ENCODE assay signal across 9 mouse cellular contexts in the genomic region with DNA sequence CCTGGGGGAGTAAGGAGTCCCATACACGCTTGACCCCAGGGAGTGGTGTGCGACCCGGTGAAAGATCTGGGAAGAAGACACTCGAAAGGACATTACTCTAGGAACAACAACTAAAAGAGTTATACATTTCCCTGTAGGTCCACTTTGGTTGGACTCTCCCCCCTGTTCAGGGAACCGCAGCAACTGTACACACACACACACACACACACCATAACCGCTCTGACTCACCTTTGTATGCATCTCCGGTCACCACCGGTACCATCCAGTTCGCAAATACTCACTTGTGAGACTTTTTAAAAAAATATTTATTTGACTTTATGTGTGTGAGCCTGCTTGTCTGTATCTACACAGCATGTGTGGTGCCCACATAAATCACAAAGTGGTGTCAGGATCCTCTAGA. TPM values are rescaled to one million over a fixed set of nuclear protein-coding genes. Genes with fewer than 3 reads are reported as not detected.
DNase-seq lines count a peak whose midpoint lies in the region; ATAC-seq and TF ChIP-seq lines count a peak whose summit lies in the region.
"Had no signal": no experiment of that assay in that cellular context is flagged by ENCODE, and none has a peak within 500 bp of the region (broad histone marks: within the 10 kb centered on the region; RNA-seq: fewer than 3 reads in every experiment).

No protein-coding gene starts in this region.

- peak overlapping the region; percentile 98 for H3K27ac ChIP-seq in kidney, postnatal 0 days
- peak overlapping the region; percentile 84; the same call in 1 of the 2 replicates for H3K27ac ChIP-seq in forebrain, embryonic 10.5 days
- peak overlapping the region; percentile 79; the same call in 1 of the 2 replicates for H3K27ac ChIP-seq in intestine, embryonic 15.5 days
- H3K27ac ChIP-seq in midbrain, postnatal 0 days (ENCODE audit: low read depth, low read length), result no peak overlapping the region

- WGBS in kidney, postnatal 0 days, result 20% methylated on average over 9 of the region's 9 CpGs
- 33% methylated on average over 9 of the region's 9 CpGs for WGBS in forebrain, embryonic 10.5 days
- 17% methylated on average over 9 of the region's 9 CpGs for WGBS in intestine, embryonic 15.5 days
- 33% methylated on average over 9 of the region's 9 CpGs for WGBS in midbrain, postnatal 0 days

- TF ChIP-seq CTCF in kidney, postnatal 0 days (IDR thresholded peaks at IDR 0.05; ENCODE audit: low read depth), result no peak
- TF ChIP-seq CTCF in midbrain, postnatal 0 days (IDR thresholded peaks at IDR 0.05), result no peak

- H3K4me3 ChIP-seq in kidney, postnatal 0 days (replicated peaks; ENCODE audit: low read depth, low read length), result peak overlapping the region; percentile 74
- H3K4me3 ChIP-seq in forebrain, embryonic 10.5 days, result peak overlapping the region; percentile 82
- peak overlapping the region; percentile 93 for H3K4me3 ChIP-seq in intestine, embryonic 15.5 days (replicated peaks)
- peak overlapping the region; percentile 65 for H3K4me3 ChIP-seq in midbrain, postnatal 0 days (ENCODE audit: low read depth, low read length)

- DNase-seq in kidney, postnatal 0 days (ENCODE audit: low spot score), result no peak
- no peak for DNase-seq in kidney, postnatal 4 days
- DNase-seq in forebrain, embryonic 10.5 days (ENCODE audit: extremely low spot score, low spot score), result no peak
- DNase-seq in midbrain, postnatal 0 days (ENCODE audit: low spot score), result no peak
- no peak for DNase-seq in frontal cortex, postnatal 14 days (ENCODE audit: low spot score in 2 of 2)
- DNase-seq in c-Kit-positive CD71-positive TER-119-positive erythroid progenitor cells, embryonic 14.5 days (ENCODE audit: low spot score), result no peak
- no peak for DNase-seq in Muller cell, postnatal 12 days (ENCODE audit: inconsistent ontology term)

- H3K4me1 ChIP-seq in kidney, postnatal 0 days (replicated peaks; ENCODE audit: insufficient read depth, low read length), result peaks cover 29% of the 10 kb centered on the region
- H3K4me1 ChIP-seq in forebrain, embryonic 10.5 days, result peaks cover 58% of the 10 kb centered on the region
- peaks cover 38% of the 10 kb centered on the region for H3K4me1 ChIP-seq in intestine, embryonic 15.5 days (replicated peaks)
- peaks cover 3% of the 10 kb centered on the region; the same call in 1 of the 2 replicates for H3K4me1 ChIP-seq in midbrain, postnatal 0 days (ENCODE audit: insufficient read depth, low read length)

- H3K4me2 ChIP-seq in kidney, postnatal 0 days (ENCODE audit: low read length), result peak overlapping the region; percentile 97
- H3K4me2 ChIP-seq in intestine, embryonic 15.5 days (replicated peaks), result peak overlapping the region; percentile 98
- peak overlapping the region; percentile 94 for H3K4me2 ChIP-seq in midbrain, postnatal 0 days (ENCODE audit: low read depth, low read length, poor library complexity, severe bottlenecking)

- H3K9ac ChIP-seq in kidney, postnatal 0 days (ENCODE audit: low read depth, low read length), result peak overlapping the region; percentile 94; the same call in 1 of the 2 replicates
- peak overlapping the region; percentile 87 for H3K9ac ChIP-seq in intestine, embryonic 15.5 days
- H3K9ac ChIP-seq in midbrain, postnatal 0 days (replicated peaks; ENCODE audit: low read length, poor library complexity, severe bottlenecking), result 0 out of 2 replicates have a peak overlapping the region, but pooled peaks have one; percentile 68

- H3K27me3 ChIP-seq in kidney, postnatal 0 days (ENCODE audit: insufficient read depth, low read length), result no peaks in the 10 kb centered on the region
- H3K27me3 ChIP-seq in forebrain, embryonic 10.5 days (ENCODE audit: poor library complexity, severe bottlenecking), result peaks cover 69% of the 10 kb centered on the region
- no peaks in the 10 kb centered on the region for H3K27me3 ChIP-seq in intestine, embryonic 15.5 days (replicated peaks)
- H3K27me3 ChIP-seq in midbrain, postnatal 0 days (ENCODE audit: insufficient read depth, low read length), result no peaks in the 10 kb centered on the region; the same call in none of the 2 replicates

- ATAC-seq in kidney, postnatal 0 days (replicated peaks; ENCODE audit: low FRiP score, low read depth), result peak; percentile 75
- peak; percentile 13 for ATAC-seq in intestine, embryonic 15.5 days
- ATAC-seq in midbrain, postnatal 0 days (ENCODE audit: low FRiP score), result no peak

- H3K36me3 ChIP-seq in kidney, postnatal 0 days (ENCODE audit: insufficient read depth, low read length), result no peaks in the 10 kb centered on the region
- H3K36me3 ChIP-seq in forebrain, embryonic 10.5 days (replicated peaks), result no peaks in the 10 kb centered on the region
- no peaks in the 10 kb centered on the region for H3K36me3 ChIP-seq in intestine, embryonic 15.5 days
- H3K36me3 ChIP-seq in midbrain, postnatal 0 days (ENCODE audit: insufficient read depth, low read length), result no peaks in the 10 kb centered on the region

- H3K9me3 ChIP-seq in kidney, postnatal 0 days (replicated peaks; ENCODE audit: low read length), result no peaks in the 10 kb centered on the region
- no peaks in the 10 kb centered on the region for H3K9me3 ChIP-seq in forebrain, embryonic 10.5 days
- H3K9me3 ChIP-seq in intestine, embryonic 15.5 days, result no peaks in the 10 kb centered on the region
- H3K9me3 ChIP-seq in midbrain, postnatal 0 days (ENCODE audit: low read length), result no peaks in the 10 kb centered on the region

RNA-seq across cellular contexts. Expression of a gene that starts 0.4 kb away (rescaled TPM):
- polyA plus RNA-seq in kidney, postnatal 0 days (2015; fragmentation: Nextera tagmentation; extraction: Ambion mirVana), result 112 and 129 TPM in 2 replicates
- 10.6 and 12.5 TPM in 2 replicates for polyA plus RNA-seq in forebrain, embryonic 10.5 days (2016; fragmentation: Nextera tagmentation; extraction: Ambion mirVana)
- polyA plus RNA-seq in intestine, embryonic 15.5 days (2015; fragmentation: Nextera tagmentation; extraction: Ambion mirVana), result 41.9 and 45.0 TPM in 2 replicates
- 18.0 and 18.6 TPM in 2 replicates for total RNA-seq in midbrain, postnatal 0 days (2014; rRNA removed)
- 11.0 and 13.3 TPM in 2 replicates for polyA plus RNA-seq in midbrain, postnatal 0 days (2015; fragmentation: Nextera tagmentation; extraction: Ambion mirVana)

RNA-seq across cellular contexts. Expression of a gene that starts 23.4 kb away (rescaled TPM):
- polyA plus RNA-seq in kidney, postnatal 0 days (2015; fragmentation: Nextera tagmentation; extraction: Ambion mirVana), result 3.3 and 3.8 TPM in 2 replicates
- polyA plus RNA-seq in forebrain, embryonic 10.5 days (2016; fragmentation: Nextera tagmentation; extraction: Ambion mirVana), result not detected in 2 replicates
- 11.5 and 14.4 TPM in 2 replicates for polyA plus RNA-seq in intestine, embryonic 15.5 days (2015; fragmentation: Nextera tagmentation; extraction: Ambion mirVana)
- 1.4 TPM in 1 of 2 replicates, not detected in the other for total RNA-seq in midbrain, postnatal 0 days (2014; rRNA removed)
- not detected in 2 replicates for polyA plus RNA-seq in midbrain, postnatal 0 days (2015; fragmentation: Nextera tagmentation; extraction: Ambion mirVana)
- total RNA-seq: megakaryocyte-erythroid progenitor cell, adult 5-6 weeks had no signal

RNA-seq across cellular contexts. Expression of a gene that starts 29.2 kb away (rescaled TPM):
- 107 and 109 TPM in 2 replicates for polyA plus RNA-seq in kidney, postnatal 0 days (2015; fragmentation: Nextera tagmentation; extraction: Ambion mirVana)
- polyA plus RNA-seq in forebrain, embryonic 10.5 days (2016; fragmentation: Nextera tagmentation; extraction: Ambion mirVana), result 248 and 256 TPM in 2 replicates
- 171 and 172 TPM in 2 replicates for polyA plus RNA-seq in intestine, embryonic 15.5 days (2015; fragmentation: Nextera tagmentation; extraction: Ambion mirVana)
- total RNA-seq in midbrain, postnatal 0 days (2014; rRNA removed), result 25.9 and 30.7 TPM in 2 replicates
- polyA plus RNA-seq in midbrain, postnatal 0 days (2015; fragmentation: Nextera tagmentation; extraction: Ambion mirVana), result 50.0 and 50.4 TPM in 2 replicates

RNA-seq across cellular contexts. Expression of a gene that starts 49.7 kb away (rescaled TPM):
- polyA plus RNA-seq in kidney, postnatal 0 days (2015; fragmentation: Nextera tagmentation; extraction: Ambion mirVana), result 4.6 and 5.1 TPM in 2 replicates
- polyA plus RNA-seq in forebrain, embryonic 10.5 days (2016; fragmentation: Nextera tagmentation; extraction: Ambion mirVana), result 5.1 and 5.3 TPM in 2 replicates
- 0.19 and 0.33 TPM in 2 replicates for polyA plus RNA-seq in intestine, embryonic 15.5 days (2015; fragmentation: Nextera tagmentation; extraction: Ambion mirVana)
- total RNA-seq in midbrain, postnatal 0 days (2014; rRNA removed), result 6.9 and 9.8 TPM in 2 replicates
- 7.4 and 10.3 TPM in 2 replicates for polyA plus RNA-seq in midbrain, postnatal 0 days (2015; fragmentation: Nextera tagmentation; extraction: Ambion mirVana)
- total RNA-seq: megakaryocyte-erythroid progenitor cell, adult 5-6 weeks had no signal
